Mouse (Mus musculus): Measurements from ENCODE around the gene Fam217b. TPM values are rescaled to one million over a fixed set of nuclear protein-coding genes. Genes with fewer than 3 reads are reported as not detected.

Fam217b gene
- polyA plus RNA-seq (2014; fragmentation: Nextera tagmentation; extraction: Ambion mirVana), result 6.5 and 8.0 TPM in 2 replicates

GRCm38 (mm10) chr2:178414261-178415149, at the start of gene Fam217b, which contains the start of gene Ppp1r3d:
Fam217b (plus strand) TSS chr2:178414524.
Ppp1r3d (minus strand) TSS chr2:178414472.
- H3K27ac ChIP-seq (ENCODE audit: low read length), result peak within 1 kb of the TSS; percentile 58
- peak within 1 kb of the TSS; percentile 60 for H3K9ac ChIP-seq (replicated peaks; ENCODE audit: low read depth, low read length)
- under 1% methylated on average over 71 of the region's 74 CpGs for WGBS
- peak within 1 kb of the TSS; percentile 67 for H3K4me3 ChIP-seq (ENCODE audit: low read depth, low read length)
- H3K9me3 ChIP-seq (ENCODE audit: control insufficient read depth, low read depth, low read length), result no peaks in the 10 kb centered on the region
- ATAC-seq (ENCODE audit: insufficient number of reproducible peaks, insufficient read depth, low FRiP score, low read depth), result peak; percentile 82
- peak within 1 kb of the TSS; percentile 96 for H3K4me2 ChIP-seq (replicated peaks; ENCODE audit: low read depth, low read length)
- H3K27me3 ChIP-seq (ENCODE audit: control insufficient read depth, insufficient read depth, low read length), result no peaks in the 10 kb centered on the region
- H3K36me3 ChIP-seq (ENCODE audit: control insufficient read depth, insufficient read depth, low read length), result peaks cover 4% of the 10 kb centered on the region; the same call in 1 of the 2 replicates
- H3K4me1 ChIP-seq (ENCODE audit: control insufficient read depth, insufficient read depth, low read length), result peaks cover 20% of the 10 kb centered on the region

- no peak within 1 kb of the TSS for H3K4me3 ChIP-seq (ENCODE audit: low read depth, low read length)
- peaks cover 7% of the 10 kb centered on the region; the same call in 1 of the 2 replicates for H3K9me3 ChIP-seq (ENCODE audit: control insufficient read depth, low read depth, low read length)
- H3K4me2 ChIP-seq (replicated peaks; ENCODE audit: low read depth, low read length), result no peak within 1 kb of the TSS
- H3K27me3 ChIP-seq (ENCODE audit: control insufficient read depth, insufficient read depth, low read length), result no peaks in the 10 kb centered on the region
- peaks cover 8% of the 10 kb centered on the region; the same call in 1 of the 2 replicates for H3K4me1 ChIP-seq (ENCODE audit: control insufficient read depth, insufficient read depth, low read length)
- H3K27ac ChIP-seq (ENCODE audit: low read length), result no peak within 1 kb of the TSS
- H3K36me3 ChIP-seq (ENCODE audit: control insufficient read depth, insufficient read depth, low read length), result no peaks in the 10 kb centered on the region
- peak; percentile 78 for ATAC-seq (ENCODE audit: insufficient number of reproducible peaks, insufficient read depth, low FRiP score, low read depth)
- H3K9ac ChIP-seq (replicated peaks; ENCODE audit: low read depth, low read length), result no peak within 1 kb of the TSS
- 82% methylated on average over 52 of the region's 52 CpGs for WGBS
Measured at GRCm38 (mm10) chr2:178407053-178407815, 7.1 kb upstream of the Fam217b start, which contains the start of gene Sycp2. Sycp2 (minus strand) TSS chr2:178407685.

- no peak for ATAC-seq (ENCODE audit: insufficient number of reproducible peaks, insufficient read depth, low FRiP score, low read depth)
- Histone ChIP-seq H3K9ac (replicated peaks; ENCODE audit: low read depth, low read length) (no peak overlapping the region), H3K4me2 (replicated peaks; ENCODE audit: low read depth, low read length) (no peak overlapping the region), H3K4me3 (ENCODE audit: low read depth, low read length) (no peak overlapping the region), H3K27me3 (ENCODE audit: control insufficient read depth, insufficient read depth, low read length) (no peaks in the 10 kb centered on the region), H3K36me3 (ENCODE audit: control insufficient read depth, insufficient read depth, low read length) (no peaks in the 10 kb centered on the region), H3K27ac (ENCODE audit: low read length) (no peak overlapping the region), H3K9me3 (ENCODE audit: control insufficient read depth, low read depth, low read length) (peaks cover 7% of the 10 kb centered on the region; the same call in 1 of the 2 replicates), H3K4me1 (ENCODE audit: control insufficient read depth, insufficient read depth, low read length) (peaks cover 20% of the 10 kb centered on the region)
- WGBS, result 20% methylated on average over 1 of the region's 1 CpGs
Measured at GRCm38 (mm10) chr2:178409024-178409423, 5.3 kb upstream of the Fam217b start.

- Histone ChIP-seq H3K9me3 (ENCODE audit: control insufficient read depth, low read depth, low read length) (peaks cover 7% of the 10 kb centered on the region; the same call in 1 of the 2 replicates), H3K4me2 (replicated peaks; ENCODE audit: low read depth, low read length) (no peak overlapping the region), H3K9ac (replicated peaks; ENCODE audit: low read depth, low read length) (no peak overlapping the region), H3K27ac (ENCODE audit: low read length) (no peak overlapping the region), H3K36me3 (ENCODE audit: control insufficient read depth, insufficient read depth, low read length) (no peaks in the 10 kb centered on the region), H3K4me3 (ENCODE audit: low read depth, low read length) (no peak overlapping the region), H3K4me1 (ENCODE audit: control insufficient read depth, insufficient read depth, low read length) (peaks cover 20% of the 10 kb centered on the region), H3K27me3 (ENCODE audit: control insufficient read depth, insufficient read depth, low read length) (no peaks in the 10 kb centered on the region)
- no peak for ATAC-seq (ENCODE audit: insufficient number of reproducible peaks, insufficient read depth, low FRiP score, low read depth)
- 69% methylated on average over 6 of the region's 6 CpGs for WGBS
Measured at GRCm38 (mm10) chr2:178410286-178410685, 4.0 kb upstream of the Fam217b start.

- Histone ChIP-seq H3K27ac (ENCODE audit: low read length) (no peak overlapping the region), H3K27me3 (ENCODE audit: control insufficient read depth, insufficient read depth, low read length) (no peaks in the 10 kb centered on the region), H3K9me3 (ENCODE audit: control insufficient read depth, low read depth, low read length) (peaks cover 1% of the 10 kb centered on the region; the same call in 1 of the 2 replicates), H3K4me1 (ENCODE audit: control insufficient read depth, insufficient read depth, low read length) (peaks cover 20% of the 10 kb centered on the region), H3K36me3 (ENCODE audit: control insufficient read depth, insufficient read depth, low read length) (no peaks in the 10 kb centered on the region; the same call in 1 of the 2 replicates), H3K4me3 (ENCODE audit: low read depth, low read length) (no peak overlapping the region), H3K9ac (replicated peaks; ENCODE audit: low read depth, low read length) (no peak overlapping the region), H3K4me2 (replicated peaks; ENCODE audit: low read depth, low read length) (peak overlapping the region; percentile 96; the same call in 1 of the 2 replicates)
- 47% methylated on average over 6 of the region's 6 CpGs for WGBS
- no peak for ATAC-seq (ENCODE audit: insufficient number of reproducible peaks, insufficient read depth, low FRiP score, low read depth)
Measured at GRCm38 (mm10) chr2:178412598-178412997, 1.7 kb upstream of the Fam217b start.

- Histone ChIP-seq H3K27me3 (ENCODE audit: control insufficient read depth, insufficient read depth, low read length) (no peaks in the 10 kb centered on the region), H3K4me3 (ENCODE audit: low read depth, low read length) (peak overlapping the region; percentile 67), H3K4me2 (replicated peaks; ENCODE audit: low read depth, low read length) (peak overlapping the region; percentile 96), H3K36me3 (ENCODE audit: control insufficient read depth, insufficient read depth, low read length) (peaks cover 3% of the 10 kb centered on the region; the same call in 1 of the 2 replicates), H3K4me1 (ENCODE audit: control insufficient read depth, insufficient read depth, low read length) (peaks cover 20% of the 10 kb centered on the region), H3K9ac (replicated peaks; ENCODE audit: low read depth, low read length) (no peak overlapping the region), H3K27ac (ENCODE audit: low read length) (no peak overlapping the region), H3K9me3 (ENCODE audit: control insufficient read depth, low read depth, low read length) (no peaks in the 10 kb centered on the region)
- no peak for ATAC-seq (ENCODE audit: insufficient number of reproducible peaks, insufficient read depth, low FRiP score, low read depth)
- WGBS, result 54% methylated on average over 13 of the region's 13 CpGs
Measured at GRCm38 (mm10) chr2:178413081-178413480, 1.2 kb upstream of the Fam217b start.

GRCm38 (mm10) chr2:178413481-178414260, 653 bp upstream of the Fam217b start:
- 18% methylated on average over 73 of the region's 75 CpGs for WGBS

More at GRCm38 (mm10) chr2:178413481-178414260, 653 bp upstream of the Fam217b start:
- Histone ChIP-seq H3K4me2 (replicated peaks; ENCODE audit: low read depth, low read length) (peak overlapping the region; percentile 96), H3K27ac (ENCODE audit: low read length) (no peak overlapping the region), H3K36me3 (ENCODE audit: control insufficient read depth, insufficient read depth, low read length) (peaks cover 4% of the 10 kb centered on the region; the same call in 1 of the 2 replicates), H3K4me1 (ENCODE audit: control insufficient read depth, insufficient read depth, low read length) (peaks cover 20% of the 10 kb centered on the region), H3K9me3 (ENCODE audit: control insufficient read depth, low read depth, low read length) (no peaks in the 10 kb centered on the region), H3K4me3 (ENCODE audit: low read depth, low read length) (peak overlapping the region; percentile 67), H3K9ac (replicated peaks; ENCODE audit: low read depth, low read length) (peak overlapping the region; percentile 60), H3K27me3 (ENCODE audit: control insufficient read depth, insufficient read depth, low read length) (no peaks in the 10 kb centered on the region)
- ATAC-seq (ENCODE audit: insufficient number of reproducible peaks, insufficient read depth, low FRiP score, low read depth), result no peak

Data from stomach, embryonic 14.5 days (tissue).